Mouse (Mus musculus) mature B cell (primary cell): ENCODE measurements around the gene 1700016D06Rik.

Experiments
- in situ Hi-C: fragments of 300-500 bp; cut with MboI; formaldehyde crosslinking; loops from 2 replicates; pipeline ENCODE4 v1.14.3; 2019

The 1700016D06Rik gene

GRCm38 (mm10) chr8:11635012-11635577, 65.8 kb downstream of the 1700016D06Rik start:
- in situ Hi-C loops, result loop anchor here (10.0 kb wide), 1 partner anchor 80 kb away; the partner anchor contains the start of genes Cars2 and Ing1

- in situ Hi-C loops, result loop anchor here (10.0 kb wide), 1 partner anchor 80 kb away; the partner anchor contains the start of genes Cars2 and Ing1
Observed at GRCm38 (mm10) chr8:11634331-11635011, 66.4 kb downstream of the 1700016D06Rik start.

DNA sequence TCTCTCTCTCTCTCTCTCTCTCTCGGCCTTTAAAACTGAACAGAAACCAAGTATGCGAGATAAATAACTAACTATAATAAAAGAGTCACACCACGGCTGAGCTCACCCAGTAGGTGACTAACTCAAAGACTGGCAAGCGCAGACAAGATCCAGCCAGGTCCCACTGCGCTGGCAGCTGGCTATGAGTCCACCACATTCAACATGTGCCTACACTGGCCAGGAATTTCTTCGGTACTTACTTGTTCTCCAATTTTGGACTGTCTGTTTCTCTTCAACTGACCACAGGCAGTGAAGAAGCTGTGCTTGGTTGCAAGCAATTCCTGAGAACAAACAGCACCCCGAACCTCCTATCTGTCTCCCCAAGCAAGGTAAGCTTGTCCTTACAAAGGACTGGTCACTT, 67.4 kb downstream of the 1700016D06Rik start:
- in situ Hi-C loops, result loop anchor here (10.0 kb wide), 1 partner anchor 79 kb away; the partner anchor contains the start of genes Cars2 and Ing1

DNA sequence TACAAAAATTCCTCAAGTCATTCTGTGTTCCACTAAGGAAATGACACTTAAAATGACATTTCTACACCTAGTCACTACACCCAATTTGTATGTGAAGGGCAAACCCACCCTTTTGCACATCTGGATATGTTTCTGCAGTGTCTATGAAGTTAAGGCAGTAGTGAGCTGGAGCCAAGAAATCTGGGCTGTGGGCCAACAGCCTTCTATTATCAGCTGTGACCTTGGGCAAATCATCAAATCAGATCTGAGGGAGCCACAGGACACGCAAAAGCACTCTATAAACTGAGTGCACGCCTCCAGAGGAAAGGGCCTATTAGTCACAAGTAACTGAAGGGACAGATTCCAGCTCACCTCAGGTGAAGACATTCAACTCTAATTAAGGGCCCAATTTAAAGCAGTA, 68.5 kb downstream of the 1700016D06Rik start:
- in situ Hi-C loops, result loop anchor here (10.0 kb wide), 1 partner anchor 78 kb away; the partner anchor contains the start of genes Cars2 and Ing1

DNA sequence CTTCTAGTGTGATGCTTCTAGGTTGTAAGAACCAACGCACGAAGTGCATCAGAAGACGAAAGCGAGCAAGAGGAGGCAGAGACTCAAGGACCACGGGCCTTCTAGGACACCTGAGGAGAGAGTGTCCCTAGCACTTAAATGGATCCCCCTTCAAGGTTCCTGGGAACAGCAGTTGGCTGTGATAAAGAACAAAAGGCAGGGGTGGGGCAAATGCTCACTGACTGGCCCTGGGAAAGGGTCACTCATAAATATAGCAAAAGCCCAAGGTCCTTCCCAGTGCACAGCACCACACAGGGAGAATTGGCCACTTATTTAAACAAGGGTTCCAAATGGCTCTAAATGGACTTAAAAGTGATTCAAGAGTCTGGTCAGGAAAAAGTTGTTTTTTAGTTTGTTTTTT, 71.7 kb downstream of the 1700016D06Rik start:
- in situ Hi-C loops, result no loop called here

GRCm38 (mm10) chr8:11628506-11629132, 72.2 kb downstream of the 1700016D06Rik start:
- in situ Hi-C loops, result no loop called here

GRCm38 (mm10) chr8:11627717-11628116, 73.1 kb downstream of the 1700016D06Rik start:
- in situ Hi-C loops, result no loop called here

- in situ Hi-C loops, result no loop called here
Observed at GRCm38 (mm10) chr8:11625084-11625483, 75.8 kb downstream of the 1700016D06Rik start.

GRCm38 (mm10) chr8:11619091-11619490, 81.8 kb downstream of the 1700016D06Rik start:
- in situ Hi-C loops, result no loop called here

DNA sequence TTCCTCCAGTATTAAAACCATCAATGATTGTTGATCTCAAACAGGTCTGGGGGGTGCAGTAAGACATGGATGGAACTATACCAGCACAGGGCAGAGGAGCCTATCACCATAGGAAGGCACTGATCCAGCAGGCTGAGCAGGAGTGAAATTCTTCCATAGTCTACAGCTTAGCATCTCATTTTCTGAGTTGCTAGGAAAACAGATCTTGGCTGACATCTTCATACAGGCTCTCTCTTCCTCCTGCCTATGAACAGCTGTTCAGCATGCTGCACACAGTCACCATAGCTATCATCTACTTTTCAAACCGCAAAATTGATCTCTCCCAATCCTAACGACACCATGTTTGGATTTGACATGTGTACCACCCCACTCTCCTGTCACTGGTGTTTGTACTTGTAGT, 82.8 kb downstream of the 1700016D06Rik start:
- in situ Hi-C loops, result no loop called here

GRCm38 (mm10) chr8:11616294-11616693, 84.6 kb downstream of the 1700016D06Rik start:
- in situ Hi-C loops, result no loop called here

DNA sequence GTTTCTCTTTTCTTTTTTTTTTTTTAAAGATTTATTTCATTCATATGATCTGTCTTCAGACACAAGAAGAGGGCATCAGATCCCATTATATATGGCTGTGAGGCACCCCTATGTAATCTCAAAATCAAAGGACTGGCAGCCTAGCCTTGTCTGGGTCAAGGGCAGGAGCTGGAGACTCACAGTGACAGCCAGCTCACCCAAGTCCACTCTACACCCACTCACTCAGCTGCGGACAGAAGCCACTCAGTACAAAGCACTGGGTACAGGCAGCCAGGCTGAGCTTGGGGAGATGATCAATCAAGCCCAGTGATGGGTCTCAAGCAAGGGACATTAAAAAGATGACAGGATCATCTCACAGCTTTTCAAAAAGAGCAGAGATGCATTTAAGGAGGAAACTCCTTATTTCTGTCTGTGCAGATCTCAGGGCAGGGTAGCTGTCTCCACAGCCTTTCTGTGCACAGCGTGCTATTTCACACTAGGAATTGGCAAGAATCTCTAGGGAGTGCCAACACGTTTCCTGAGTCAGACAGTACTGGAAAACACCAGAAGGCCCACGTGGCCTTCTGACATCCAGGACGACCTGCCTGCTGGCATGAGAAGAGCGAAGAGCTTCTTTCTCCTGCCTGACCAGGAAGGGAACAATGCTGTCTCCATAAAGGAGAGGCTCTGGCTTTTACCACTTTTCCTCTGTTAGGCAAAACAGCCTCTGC, 86.6 kb downstream of the 1700016D06Rik start:
- in situ Hi-C loops, result no loop called here

GRCm38 (mm10) chr8:11608848-11609247, 92.0 kb downstream of the 1700016D06Rik start:
- in situ Hi-C loops, result no loop called here
